Mouse (Mus musculus): ENCODE data around the gene Otulin. TPM values are rescaled to one million over a fixed set of nuclear protein-coding genes. Genes with fewer than 3 reads are reported as not detected.

The Otulin gene
- total RNA-seq, 4 experiments from 2014 or later, result 21.1 to 24.9 (median 21.9) TPM

DNA sequence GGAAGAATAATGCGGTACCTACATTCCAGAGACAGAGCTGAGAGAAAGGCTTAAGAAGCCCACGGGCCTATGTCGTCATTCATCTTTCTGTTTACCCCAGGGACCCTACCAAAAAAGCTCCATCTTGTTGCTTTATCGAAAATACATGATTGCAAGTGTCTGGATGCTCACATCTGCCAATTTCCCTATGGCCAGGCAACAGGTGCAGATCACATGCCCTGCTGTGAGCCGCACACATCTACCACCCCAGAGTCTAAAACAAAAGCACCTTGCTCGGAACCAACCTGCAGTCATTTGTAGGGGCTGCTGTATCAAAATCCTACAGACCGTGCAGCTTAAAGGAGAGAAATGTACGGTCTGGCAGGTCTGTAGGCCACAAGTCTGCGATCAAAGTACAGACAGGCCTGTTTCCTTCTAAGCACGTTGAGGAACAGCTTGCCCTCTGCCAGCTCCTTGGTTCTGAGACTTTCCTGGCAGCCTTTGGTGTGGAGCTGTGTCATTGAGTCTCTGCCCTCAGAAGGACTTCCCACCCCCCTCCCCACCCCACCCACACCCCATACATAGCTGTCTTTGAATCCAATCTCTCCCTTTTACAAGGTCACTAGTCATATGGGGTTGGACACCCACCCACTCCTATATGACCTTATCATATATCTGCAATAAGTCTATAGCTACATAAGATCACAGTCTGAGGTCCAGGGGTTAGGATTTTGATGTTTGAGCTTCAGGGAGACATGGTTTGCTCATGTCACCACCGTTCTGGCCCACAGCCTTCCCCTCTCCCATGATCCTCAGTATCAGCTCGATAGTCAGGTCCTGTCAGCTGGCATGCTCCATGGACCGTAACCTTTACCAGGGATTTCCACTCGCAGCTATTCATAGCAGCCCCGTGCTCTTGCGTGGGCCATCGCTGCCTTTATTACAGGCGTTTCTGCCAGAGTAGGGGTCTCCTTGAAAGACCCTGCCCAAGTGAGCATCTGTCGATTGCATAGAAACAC lies 79.1 kb downstream of the Otulin start:
- DNase-seq (ENCODE audit: low spot score in 2 of 2), result no peak

DNA sequence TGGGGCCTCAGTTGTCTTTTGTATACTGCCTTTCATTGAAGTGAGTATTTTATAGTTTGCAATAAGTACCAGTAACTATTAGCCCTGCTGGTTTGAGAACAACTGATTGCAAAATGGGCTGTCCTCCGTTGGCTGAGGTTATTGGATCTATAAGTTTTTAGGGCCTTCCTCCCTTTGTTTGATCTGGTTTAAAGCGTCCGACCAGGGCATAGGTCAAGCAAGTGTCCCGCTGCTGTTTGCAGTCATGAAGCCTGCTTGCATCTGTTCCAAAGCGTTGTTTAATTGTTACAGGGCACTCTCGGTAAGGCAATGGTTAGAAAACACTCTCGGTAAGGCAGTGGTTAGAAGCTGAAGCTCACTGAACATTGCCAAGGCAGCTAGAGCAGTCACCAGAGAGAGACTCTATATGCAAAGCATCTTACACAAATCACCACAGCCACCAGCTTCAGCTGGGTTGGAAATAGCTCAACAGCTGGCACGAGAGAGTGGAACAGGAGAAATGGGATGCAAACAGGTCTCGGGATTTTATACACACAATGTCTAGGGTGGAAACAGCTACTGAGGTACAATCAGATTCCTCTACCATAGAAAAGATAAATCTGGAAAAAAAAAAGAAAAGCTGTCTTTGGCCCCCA lies 80.0 kb downstream of the Otulin start:
- DNase-seq (ENCODE audit: low spot score in 2 of 2), result no peak

DNA sequence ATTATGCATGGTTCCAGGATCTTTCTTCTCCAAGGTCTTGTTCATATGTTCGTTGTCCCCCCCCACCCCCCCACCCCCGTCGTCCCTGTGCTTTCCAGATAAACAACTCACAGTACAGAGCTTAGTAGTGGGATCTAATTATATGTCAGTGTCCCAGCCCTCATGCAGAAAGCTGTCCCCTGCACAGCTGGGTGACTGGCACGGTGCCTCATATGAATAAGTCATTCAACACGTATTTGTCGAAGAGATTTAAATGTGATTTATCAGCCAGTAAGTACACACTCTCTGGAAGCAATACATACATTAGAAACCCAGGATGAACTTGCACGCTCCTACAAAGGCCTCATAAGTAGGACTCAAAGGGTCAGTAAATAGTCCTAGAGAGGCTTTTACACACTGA lies 80.6 kb downstream of the Otulin start:
- no peak for DNase-seq (ENCODE audit: low spot score in 2 of 2)

DNA sequence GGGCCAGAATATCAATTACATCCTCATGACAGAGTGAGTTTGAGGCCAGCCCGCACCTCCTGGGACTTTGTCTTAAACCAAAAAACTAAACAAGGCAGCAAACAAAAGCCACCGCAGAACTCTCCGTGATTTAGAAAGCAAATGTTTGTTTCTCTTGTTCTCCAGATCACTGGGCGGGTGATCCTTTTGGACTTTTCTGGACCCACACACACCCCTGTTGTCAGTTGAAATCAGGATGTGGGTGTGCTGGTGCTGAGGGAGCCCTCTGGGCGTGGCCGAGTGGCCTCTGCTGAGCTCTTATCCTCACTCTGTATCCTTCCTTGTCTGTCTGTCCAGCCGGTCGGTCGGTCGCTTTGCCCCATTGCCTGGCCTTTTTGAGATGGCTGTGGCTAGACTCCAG lies 81.4 kb downstream of the Otulin start:
- DNase-seq (ENCODE audit: low spot score in 2 of 2), result no peak

DNA sequence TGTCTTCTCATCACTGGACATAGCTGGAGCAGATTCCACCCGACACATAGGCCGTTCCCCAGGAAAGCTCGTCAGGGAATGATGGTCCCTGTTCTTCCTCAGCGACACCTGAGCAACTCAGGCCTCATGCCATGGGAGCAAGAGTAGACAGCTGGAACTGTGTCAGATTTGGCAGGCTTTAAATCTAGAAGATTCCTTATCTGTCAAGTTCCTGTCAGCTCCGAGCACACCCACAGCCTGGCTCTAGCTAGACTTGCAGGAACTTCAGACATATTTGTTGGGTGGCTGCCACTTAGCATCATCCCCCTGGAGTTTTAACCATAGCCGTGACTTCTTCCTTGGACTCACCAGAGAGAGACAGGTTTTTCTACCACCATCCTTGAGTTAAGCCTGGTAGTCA lies 82.4 kb downstream of the Otulin start:
- DNase-seq (ENCODE audit: low spot score in 2 of 2), result no peak

DNA sequence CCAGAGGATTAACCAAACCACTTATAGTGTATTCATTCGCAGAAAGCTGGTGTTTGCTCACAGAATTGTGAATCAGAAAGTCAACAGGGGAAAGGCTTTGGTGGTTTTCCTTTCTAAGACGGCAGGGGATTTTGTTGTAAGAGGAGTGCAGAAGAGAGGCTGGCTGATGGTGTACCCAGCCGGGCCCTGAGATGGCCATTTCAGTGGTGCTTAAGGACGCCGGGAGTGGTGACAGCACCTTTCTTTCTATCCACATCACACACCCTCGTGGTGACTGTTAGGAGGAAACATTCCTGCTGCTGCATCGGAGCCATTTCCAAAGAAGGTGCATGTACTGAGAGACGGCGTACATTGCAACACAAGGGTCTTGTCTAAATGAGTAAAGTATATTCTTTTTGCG lies 85.3 kb downstream of the Otulin start:
- DNase-seq (ENCODE audit: low spot score in 2 of 2), result no peak

DNA sequence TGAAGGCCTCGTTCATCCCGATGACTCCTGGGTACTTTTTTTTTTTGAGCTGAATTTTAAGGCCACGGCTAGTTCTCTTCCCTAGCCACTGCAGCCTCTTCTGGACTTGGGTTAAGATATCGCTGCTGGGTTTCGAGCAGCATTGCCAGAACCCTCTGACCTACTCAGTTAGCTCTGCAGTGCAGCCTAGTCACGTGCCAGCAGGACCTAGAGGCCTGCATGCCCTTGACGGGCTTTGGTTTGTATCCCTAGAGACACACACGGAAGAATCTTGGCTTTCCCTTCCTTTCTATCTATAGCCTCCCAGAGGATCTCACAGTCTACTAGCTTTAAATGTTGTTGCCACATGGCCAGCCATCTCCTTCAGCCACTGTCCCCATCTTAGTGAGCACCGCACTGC lies 90.7 kb downstream of the Otulin start:
- DNase-seq (ENCODE audit: low spot score in 2 of 2), result no peak

DNA sequence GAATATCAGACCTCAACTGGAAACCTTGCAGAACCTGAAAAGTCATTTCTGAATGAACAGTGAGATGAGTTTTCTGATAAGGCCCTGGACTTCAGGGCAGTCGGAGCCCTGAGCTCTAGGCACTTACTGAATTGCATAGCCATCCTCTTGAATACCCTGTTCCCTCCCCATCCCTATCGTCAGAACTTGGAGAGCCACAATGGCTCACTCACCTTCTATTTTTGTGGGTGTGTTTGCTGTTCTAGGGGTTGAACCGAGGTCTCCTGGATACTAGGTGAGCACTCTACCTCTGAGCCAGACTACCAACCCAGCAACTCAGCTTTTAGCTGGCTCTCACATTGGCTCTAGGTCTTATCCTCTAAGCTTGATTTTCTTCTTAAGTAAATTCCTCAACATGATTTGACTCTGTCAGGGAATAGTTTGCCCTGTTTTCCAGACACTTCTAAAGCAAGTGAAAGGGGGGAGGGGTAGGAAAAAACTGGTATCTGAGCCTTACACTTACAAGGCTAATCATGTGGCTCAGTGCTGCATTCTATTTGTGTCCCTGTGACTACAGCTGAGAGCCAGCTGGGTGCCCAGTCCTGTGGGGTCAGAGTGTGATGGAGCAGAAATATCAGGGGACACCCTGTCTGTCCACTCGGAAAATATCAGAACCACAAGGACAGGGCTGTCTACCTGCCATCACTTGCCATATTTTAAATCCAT lies 92.8 kb downstream of the Otulin start:
- DNase-seq (ENCODE audit: low spot score in 2 of 2), result no peak

DNA sequence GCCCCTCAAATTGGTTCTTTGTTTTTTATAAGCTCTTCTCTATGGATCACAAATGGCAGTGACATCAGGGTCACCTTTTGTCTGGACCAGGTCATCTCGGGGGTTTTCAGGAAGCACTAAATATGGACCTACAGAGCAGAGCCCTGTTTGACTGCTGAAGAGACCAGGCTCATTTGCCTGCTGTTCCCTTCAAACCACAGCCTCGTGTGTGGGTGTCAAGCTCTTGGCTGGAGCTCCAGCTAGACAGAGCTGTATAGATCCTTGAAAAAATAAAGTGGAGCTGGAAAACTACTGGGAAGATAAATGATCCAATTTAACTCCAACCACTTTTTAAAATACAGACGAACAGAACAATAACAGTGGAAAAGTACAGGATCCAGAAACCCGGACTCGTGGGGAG lies 93.7 kb downstream of the Otulin start:
- DNase-seq (ENCODE audit: low spot score in 2 of 2), result peak in 1 of 2 experiments; percentile 86

DNA sequence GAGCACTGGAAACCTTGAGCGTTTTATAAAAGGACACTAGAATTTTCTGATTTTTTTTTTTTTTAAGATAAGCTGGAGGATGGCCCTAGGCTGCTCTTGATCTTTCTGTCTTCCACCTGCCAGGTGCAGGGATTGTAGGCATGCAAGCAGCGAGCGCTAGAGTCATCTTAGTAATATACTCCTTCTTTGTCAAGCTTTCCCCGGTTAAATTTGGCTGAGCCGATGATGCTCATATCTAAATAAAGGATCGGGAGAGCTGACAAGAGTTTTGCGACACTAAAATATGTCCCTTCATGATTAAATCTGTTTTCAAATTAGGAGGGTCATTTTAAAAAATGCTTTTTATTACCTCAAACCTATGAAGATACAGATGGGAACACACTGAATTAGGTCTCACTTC lies 94.3 kb downstream of the Otulin start:
- no peak for DNase-seq (ENCODE audit: low spot score in 2 of 2)

DNA sequence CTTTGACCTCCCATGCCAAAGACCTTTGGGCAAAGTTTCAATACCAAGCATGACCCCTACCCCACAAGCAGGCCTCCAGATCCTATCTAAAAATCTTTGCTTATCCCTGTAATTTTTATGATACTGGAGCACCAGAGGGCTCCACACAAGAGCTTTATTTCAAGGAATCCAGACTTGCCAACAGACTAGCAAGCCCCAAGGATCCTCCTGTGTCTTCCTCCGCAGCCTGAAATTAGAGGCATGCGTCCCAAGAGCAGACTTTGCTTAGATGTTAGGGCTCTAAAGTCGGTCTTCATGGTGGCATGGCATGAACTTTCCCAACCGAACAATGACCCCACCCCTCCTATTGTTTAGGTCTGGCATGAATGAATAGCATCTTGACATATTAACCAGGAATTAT lies 94.8 kb downstream of the Otulin start:
- no peak for DNase-seq (ENCODE audit: low spot score in 2 of 2)

DNA sequence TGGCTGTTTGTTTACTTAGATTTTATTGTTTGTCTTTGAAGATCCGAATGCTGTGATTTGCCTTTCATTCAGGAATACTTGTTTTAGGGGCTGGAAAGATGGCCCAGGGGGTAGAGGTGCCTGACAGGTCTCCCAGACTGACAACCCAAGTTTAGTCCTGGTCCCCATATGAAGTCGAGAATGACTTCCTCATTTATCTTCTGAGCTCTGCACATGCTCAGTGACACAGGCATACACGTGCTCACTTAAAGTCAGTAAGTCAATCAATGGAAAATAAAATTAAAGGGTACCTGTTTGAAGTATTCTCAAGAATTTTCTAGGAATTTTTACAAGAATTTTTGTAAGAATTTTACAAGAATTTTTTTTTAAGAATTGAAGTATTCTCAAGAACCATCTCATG lies 97.5 kb downstream of the Otulin start:
- no peak for DNase-seq (ENCODE audit: low spot score in 2 of 2)

DNA sequence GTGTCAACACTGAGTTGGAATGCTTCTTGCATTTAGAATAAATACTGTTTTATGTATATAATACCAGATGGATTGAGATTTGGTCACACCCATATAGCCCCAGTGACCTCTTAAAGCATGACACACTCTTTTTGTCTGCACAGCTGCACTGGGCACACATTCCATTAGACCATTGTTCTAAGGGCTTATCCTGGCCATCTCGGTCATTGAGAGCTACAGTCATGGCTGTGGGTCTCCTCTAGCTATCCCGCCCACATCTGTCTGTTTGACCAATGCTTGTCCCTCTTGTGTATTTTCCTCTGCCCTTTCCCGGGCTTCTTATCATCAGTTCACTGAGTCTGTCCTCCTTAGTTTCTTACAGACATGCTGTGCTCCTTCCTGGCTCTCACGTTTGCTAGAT lies 100.5 kb downstream of the Otulin start:
- no peak for DNase-seq (ENCODE audit: low spot score in 2 of 2)

DNA sequence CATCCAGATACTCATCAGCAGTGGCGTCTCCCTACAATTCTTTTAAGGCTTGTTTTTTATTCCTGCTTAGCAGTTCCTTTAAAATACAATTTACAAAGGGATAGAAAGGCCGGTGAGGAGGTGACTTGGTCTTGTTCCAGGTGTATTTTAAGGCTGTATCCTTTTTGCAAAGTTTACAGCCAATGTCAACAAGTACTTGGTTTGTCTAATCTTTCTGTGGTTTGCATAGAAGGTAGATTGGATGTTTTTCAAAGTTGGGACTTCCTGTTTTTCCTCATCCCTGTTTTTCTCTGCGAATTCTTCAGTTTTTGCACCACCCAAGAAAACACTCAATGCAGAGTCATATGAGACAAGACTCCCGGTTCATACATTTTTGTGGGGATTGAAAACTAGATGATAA lies 101.6 kb downstream of the Otulin start:
- DNase-seq (ENCODE audit: low spot score in 2 of 2), result no peak

DNA sequence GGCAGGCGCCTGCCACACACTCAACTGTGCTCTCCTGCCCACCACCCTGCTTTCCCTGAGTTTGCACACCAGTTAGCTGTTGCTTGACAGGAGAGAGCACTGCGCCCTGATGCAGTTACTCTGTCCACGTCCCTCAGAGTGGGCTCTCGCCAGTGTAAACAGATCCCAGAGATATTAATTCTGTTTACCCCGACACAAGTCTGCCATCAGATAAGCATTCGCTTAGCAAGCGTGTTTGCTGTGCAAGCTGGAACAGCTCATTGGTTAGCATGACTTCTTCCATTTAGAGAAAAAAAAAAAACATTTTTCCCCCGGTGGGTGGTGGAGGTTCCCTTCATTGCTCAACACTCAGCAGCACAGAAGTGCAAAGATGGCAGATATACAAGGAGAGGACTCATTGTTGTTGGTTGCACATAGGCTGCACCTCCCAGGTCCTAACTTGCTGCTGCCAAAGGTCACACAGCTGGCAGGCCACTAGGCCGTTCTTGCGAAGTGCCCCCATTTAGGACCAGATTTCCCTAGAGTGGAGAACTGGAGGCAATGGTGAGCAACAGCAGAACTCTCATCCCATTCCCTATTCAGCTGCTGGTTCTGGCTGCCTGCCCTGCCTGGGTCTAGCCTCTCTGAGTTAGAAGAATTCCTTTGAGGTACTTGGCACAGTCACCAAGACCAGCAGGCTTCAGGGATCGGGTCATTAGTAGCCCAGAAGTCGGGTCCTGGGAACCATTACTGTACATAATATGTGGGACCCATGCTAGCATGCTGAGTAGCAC lies 105.1 kb downstream of the Otulin start:
- DNase-seq (ENCODE audit: low spot score in 2 of 2), result no peak

DNA sequence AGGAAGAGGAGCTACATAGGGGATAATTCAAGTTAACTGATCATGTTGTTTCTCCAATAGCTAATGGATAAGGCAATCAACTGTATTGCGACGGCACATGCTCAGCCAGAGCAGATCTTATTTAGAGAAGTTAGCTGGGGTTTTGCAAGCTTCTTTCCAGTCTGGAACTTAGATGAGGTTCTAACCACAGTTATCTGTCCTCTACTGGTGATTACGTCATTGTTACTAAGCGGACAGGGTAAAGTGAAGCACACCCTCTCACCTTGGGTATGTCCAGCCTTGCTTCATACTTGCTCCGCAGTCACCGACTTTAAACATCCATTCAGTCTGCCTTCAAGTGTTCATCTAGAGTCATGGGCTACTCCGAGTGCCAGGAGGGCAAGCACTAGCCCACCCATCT lies 110.6 kb downstream of the Otulin start:
- no peak for DNase-seq (ENCODE audit: low spot score in 2 of 2)

DNA sequence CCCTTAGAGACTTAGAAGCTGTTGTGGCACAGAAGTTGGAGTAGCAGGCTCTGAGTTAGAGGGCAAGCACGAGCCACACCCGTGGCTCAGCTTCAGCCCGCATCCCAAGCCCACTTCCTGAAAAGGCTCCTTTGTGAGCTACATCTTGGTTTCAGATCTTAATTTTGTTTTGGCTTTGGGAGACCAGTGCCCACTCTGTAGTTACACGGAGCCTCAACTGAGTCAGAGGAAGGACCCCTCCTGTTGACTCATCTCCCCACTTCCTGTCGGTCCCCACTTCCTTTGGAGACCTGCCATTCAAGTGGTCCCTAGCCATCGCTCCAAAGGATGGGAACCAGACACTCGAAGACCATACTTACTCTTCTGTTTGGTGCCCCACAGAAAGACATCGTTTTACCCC lies 112.5 kb downstream of the Otulin start:
- no peak for DNase-seq (ENCODE audit: low spot score in 2 of 2)

DNA sequence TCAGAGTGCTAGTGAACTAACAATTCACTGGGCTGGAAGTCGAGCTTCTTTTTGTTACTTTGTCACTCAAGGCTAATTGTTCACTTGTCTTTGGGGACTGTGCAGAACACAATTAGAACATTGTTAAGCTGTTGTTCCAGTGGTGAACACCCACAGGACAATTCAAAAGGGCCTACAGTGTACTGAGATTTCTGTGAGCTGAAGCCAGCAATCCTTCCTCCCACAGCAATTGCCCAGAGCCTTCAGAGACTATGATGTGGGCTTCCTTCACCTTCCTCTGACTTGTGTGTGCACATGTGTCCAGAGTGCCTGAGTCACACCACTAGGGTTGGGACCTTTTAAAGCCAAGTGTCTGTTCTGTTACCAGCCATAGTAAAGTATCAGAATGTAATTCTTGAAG lies 113.6 kb downstream of the Otulin start:
- DNase-seq (ENCODE audit: low spot score in 2 of 2), result no peak

DNA sequence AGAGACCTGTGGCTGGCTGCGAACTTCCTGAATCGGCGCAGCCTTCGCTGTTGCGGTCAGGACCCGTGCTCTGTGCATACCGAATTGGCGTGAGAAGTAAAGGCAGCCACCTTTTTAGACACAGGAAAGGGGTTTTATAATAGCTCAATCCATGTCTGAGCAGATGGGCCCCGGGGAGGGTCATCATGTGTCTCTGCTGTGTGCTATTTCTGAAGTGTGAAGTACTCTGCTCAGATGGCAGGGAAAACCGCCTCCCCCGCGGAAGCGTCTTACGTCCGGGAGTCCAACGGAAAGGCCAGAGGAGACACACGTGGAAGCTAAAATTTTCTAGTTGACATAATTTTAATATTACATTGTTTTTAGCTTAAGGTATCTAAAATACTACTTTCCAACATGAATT lies 121.5 kb downstream of the Otulin start:
- peak in 1 of 2 experiments; percentile 79 for DNase-seq (ENCODE audit: low spot score in 2 of 2)

DNA sequence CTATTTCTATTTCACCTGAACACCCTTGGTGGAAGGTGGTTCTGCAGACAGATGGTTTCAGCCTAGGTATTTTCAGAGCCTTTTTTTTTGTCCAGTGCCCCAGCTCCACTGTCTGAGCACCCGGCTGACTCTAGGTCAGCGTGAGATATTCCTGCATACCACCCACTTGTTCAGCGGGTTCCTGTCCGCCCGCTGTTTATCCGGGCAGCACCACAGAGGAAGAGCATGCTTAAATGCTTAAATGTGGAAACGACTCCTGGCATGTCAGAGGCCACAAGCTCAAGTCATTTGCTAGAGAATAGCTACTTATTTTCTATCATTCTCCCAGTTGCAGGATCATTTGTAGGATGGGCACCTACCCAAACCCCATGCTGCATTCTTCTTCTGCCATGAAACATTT lies 122.3 kb downstream of the Otulin start:
- DNase-seq (ENCODE audit: low spot score in 2 of 2), result no peak

DNA sequence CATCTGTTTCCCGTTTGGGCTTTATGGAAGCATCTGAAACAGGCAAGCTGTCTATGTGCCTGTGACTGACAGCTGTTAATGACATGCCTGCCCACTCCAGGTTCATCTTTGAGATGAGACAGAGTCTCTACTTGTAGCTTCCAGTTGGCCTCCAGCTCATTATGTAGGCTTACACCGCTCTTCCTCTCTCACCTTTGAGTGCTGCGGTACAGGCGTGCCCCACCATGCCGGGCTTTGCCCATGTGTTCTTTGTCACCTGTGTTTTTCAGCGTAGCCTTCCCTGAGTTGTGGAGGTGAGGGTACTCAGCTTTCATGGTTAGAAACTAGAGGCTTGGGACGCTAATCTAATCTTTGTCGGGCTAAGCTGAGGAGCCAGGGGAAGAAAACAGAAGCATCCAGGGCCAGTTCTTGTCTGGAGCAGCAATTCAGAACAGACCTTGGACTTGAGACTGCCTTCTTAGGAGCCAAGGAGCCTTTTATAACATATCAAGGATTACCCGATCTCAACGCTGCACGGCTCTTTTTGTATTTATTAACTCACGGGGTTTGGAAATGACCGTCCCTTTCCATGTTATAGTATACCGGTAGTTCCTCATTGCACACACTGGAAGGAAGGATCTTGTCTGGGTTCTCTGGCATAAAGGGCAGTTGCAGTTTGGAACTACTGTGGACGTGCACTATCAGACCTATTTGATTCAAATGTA lies 123.4 kb downstream of the Otulin start:
- no peak for DNase-seq (ENCODE audit: low spot score in 2 of 2)

All from left cerebral cortex, adult 8-10 months (tissue).